Mouse (Mus musculus): ENCODE measurements around the gene Vmn2r9.
"Not testable (repeated sequence)": the region's sequence is repeated elsewhere in the genome, so short reads cannot be mapped to it uniquely, and the experiment has no call there.

The Vmn2r9 gene

DNA sequence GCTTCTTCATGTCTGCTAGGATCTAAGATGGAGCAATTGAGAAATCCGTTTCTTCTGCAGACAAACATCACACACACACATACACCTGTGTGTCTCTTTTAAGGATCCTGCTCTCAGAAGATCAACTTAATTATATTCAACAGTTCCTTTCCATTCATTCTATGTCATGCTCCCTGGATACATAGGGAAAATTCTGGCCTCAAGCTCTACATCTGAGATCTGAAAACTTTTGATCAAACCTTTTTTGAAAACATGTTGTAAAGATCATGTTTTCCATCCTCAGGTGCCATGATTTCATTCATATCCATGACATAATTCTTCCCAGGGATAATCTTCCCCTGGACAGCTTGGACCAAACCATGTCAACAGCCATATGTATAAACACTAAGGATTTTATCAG, at the start of gene Vmn2r9:
TSS of gene Vmn2r9 (minus strand) at position 101 of the 400 bp plus-strand sequence.
- not testable (repeated sequence) for DNase-seq

DNA sequence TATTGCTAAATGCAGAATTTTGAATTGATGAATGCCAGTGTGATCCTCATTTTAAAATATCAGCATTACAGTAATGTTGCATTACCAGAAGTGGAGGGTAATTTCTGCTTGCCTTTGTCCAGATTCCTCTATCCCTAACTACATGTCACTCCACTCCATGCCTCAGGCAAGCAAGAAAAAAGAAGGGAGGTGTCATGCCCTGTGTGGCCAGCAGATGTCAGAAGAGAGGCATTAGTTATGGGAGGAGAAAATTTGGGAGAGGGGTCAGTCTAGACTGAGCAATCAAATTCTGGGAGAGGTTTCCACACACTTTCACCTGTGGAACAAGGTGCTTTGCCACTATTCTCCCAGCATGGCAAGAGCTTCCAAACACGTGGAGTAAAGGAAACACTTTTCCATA, 14.3 kb upstream of the Vmn2r9 start:
- not testable (repeated sequence) for DNase-seq

DNA sequence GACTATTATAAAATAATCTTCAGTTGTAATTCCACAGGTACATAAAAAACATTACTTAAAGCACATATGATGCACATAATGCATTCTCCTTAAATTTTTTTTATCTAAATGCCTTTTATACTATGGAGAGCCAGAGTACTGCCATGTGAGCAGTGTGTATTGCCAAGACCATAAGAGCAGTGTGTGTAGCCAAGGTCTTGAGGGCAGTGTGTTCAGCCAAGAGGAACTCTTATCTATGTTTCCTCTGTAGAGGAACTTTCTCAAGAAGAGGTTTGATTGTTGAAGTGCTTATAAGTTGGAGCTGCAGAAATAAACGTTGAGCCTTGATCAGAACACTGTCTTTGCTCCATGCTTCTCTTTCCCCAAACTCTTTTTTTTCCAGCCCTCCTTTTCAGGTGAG, 2.9 kb downstream of the Vmn2r9 start:
- no peak for DNase-seq

DNA sequence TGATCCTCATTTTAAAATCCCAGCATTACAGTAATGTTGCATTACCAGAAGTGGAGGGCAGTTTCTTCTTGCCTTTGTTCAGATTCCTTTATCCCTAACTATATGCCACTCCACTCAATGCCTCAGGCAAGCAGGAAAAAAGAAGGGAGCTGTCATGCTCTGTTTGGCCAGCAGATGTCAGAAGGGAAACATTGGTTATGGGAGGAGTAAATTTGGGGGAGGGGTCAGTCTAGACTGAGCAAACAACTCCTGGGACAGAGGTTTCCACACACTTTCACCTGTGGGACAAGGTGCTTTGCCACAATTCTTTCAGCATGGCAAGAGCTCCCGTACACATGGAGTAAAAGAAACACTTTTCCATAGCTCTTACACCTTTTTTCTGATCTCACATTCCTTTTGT, 16.2 kb downstream of the Vmn2r9 start:
- DNase-seq, result no peak

DNA sequence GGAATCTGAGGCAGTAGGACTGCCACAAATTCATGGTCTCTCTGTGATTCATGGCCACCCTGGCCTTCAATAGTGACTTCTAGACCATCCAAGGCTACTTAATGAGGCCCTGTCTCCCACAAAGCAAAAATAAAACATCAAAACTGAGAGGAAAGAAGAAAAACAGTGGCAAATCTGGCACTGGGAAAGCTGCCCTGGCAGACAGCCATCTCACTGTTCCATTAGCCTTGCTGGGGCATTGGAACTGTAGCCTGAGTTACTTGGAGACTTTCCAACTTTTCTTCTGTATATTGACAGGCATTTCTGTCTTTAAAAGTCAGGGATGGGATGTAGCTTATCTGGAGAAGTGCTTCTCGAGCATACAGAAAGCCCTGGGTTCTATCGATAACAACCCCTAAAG, 29.1 kb downstream of the Vmn2r9 start:
- DNase-seq, result no peak

DNA sequence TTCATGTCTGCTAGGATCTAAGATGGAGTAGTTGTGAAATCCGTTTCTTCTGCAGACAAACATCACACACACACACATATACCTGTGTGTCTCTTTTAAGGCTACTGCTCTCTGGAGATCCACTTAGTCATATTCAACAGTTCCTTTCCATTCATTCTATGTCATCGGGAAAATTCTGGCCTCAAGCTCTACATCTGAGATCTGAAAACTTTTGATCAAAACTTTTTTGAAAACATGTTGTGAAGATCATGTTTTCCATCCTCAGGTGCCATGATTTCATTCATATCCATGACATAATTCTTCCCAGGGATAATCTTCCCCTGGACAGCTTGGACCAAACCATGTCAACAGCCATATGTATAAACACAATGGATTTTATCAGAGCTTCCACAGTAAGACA, 43.7 kb downstream of the Vmn2r9 start, which contains the start of gene Vmn2r8:
TSS of gene Vmn2r8 (minus strand) at position 101 of the 400 bp plus-strand sequence.
- not testable (repeated sequence) for DNase-seq

DNA sequence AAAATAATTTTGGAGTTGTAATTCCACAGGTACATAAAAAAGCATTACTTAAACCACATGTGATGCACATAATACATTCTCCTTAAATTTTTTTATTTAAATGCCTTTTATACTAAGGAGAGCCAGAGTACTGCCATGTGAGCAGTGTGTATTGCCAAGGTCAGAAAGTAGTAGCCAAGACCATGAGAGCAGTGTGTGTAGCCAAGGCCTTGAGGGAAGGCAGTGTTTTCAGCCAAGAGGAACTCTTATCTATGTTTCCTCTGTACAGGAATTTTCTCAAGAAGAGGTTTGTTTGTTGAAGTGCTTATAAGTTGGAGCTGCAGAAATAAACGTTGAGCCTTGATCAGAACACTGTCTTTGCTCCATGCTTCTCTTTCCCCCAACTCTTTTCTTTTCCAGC, 48.8 kb downstream of the Vmn2r9 start:
- no peak for DNase-seq

DNA sequence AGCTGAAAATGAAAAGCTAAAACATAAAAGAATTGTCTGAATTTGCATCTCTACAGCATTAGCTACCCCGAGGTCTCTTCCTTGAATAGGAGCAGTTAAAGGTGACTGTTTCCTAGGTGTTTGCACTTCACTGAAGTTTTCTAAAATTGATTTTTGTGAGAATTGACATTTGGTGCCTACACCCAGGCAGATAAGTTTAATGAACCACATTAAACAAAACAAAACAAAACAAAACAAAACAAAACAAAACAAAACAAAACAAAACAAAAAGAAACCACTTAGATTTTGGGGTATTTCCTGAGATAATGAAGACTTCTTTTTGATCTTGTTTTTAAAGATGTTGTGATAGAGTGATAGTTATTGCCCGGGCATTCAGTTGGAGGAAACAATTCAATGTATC, 57.1 kb downstream of the Vmn2r9 start, which contains the start of gene Tmed11:
TSS of gene Tmed11 (minus strand) at position 101 of the 400 bp plus-strand sequence.
- not testable (repeated sequence) for DNase-seq

DNA sequence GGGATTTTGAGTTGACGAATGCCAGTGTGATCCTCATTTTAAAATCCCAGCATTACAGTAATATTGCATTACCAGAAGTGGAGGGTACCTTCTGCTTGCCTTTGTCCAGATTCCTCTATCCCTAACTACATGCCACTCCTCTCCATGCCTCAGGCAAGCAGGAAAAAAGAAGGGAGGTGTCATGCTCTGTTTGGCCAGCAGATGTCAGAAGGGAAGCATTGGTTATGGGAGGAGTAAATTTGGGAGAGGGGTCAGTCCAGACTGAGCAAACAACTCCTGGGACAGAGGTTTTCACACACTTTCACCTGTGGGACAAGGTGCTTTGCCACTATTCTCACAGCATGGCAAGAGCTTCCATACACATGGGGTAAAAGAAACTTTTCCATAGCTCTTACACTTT, 62.0 kb downstream of the Vmn2r9 start:
- DNase-seq, result not testable (repeated sequence)

Data from cerebellum, adult 11 months (tissue).